Mouse (Mus musculus) liver, embryonic 14.5 days (tissue): Measurements from ENCODE around the gene Smagp. TPM values are rescaled to one million over a fixed set of nuclear protein-coding genes. Genes with fewer than 3 reads are reported as not detected.

Source experiments
- ATAC-seq: fragments of 200-750 bp; cut with Nextera tagmentation; 2 replicates; pipeline ENCODE4 v1.8.0; 2017; ENCODE audit warnings: moderate number of reproducible peaks, mild to moderate bottlenecking, moderate library complexity; ENCODE audit not compliant: insufficient read depth
- DNase-seq, 3 experiments: peaks; one replicate each; pipeline ENCODE4 v3.0.0-alpha.2; 2012 to 2013; ENCODE audit warnings: low read depth in 3 of 3, low spot score in 3 of 3
- H3K27ac ChIP-seq: fragments of 300-500 bp; sonication (generic); 2 replicates; pipeline ENCODE4 v1.5.1; 2014; ENCODE audit warnings: moderate library complexity, mild to moderate bottlenecking, control low read depth, inconsistent platforms
- H3K27me3 ChIP-seq: fragments of 300-500 bp; sonication (generic); 2 replicates; pipeline ENCODE4 v1.6.1; 2014; ENCODE audit warnings: mild to moderate bottlenecking, low read length, moderate library complexity; ENCODE audit not compliant: control insufficient read depth, insufficient read depth
- H3K36me3 ChIP-seq: fragments of 300-500 bp; sonication (generic); replicated peaks from 2 replicates; pipeline ENCODE4 v1.6.1; 2014; ENCODE audit warnings: low read depth; ENCODE audit not compliant: control insufficient read depth, insufficient read depth
- H3K4me1 ChIP-seq, 2 experiments: fragments of 200-500 bp in 1 of 2; fragments of 300-500 bp in 1 of 2; sonication (generic) in 1 of 2; replicated peaks; 2 replicates each; pipeline ENCODE4 v1.6.1; 2012 to 2014; ENCODE audit warnings: antibody characterized with exemption in 1 of 2, inconsistent platforms in 1 of 2, low read length in 1 of 2; ENCODE audit not compliant: control insufficient read depth in 2 of 2, insufficient read depth in 2 of 2
- H3K4me2 ChIP-seq: fragments of 300-500 bp; sonication (generic); 2 replicates; pipeline ENCODE4 v1.6.1; 2014; ENCODE audit warnings: low read depth, mild to moderate bottlenecking, control low read depth, moderate library complexity
- H3K4me3 ChIP-seq, 2 experiments: fragments of 200-500 bp in 1 of 2; fragments of 300-500 bp in 1 of 2; sonication (generic) in 1 of 2; 2 replicates each; pipeline ENCODE4 v1.5.1; 2012 to 2014; ENCODE audit warnings: low read depth in 2 of 2, low read length in 2 of 2, mild to moderate bottlenecking in 2 of 2, control low read depth in 1 of 2, inconsistent platforms in 1 of 2, moderate library complexity in 1 of 2; ENCODE audit not compliant: insufficient read depth in 1 of 2
- H3K9ac ChIP-seq: fragments of 300-500 bp; sonication (generic); replicated peaks from 2 replicates; pipeline ENCODE4 v1.6.1; 2014; ENCODE audit warnings: mild to moderate bottlenecking, control low read depth, moderate library complexity
- H3K9me3 ChIP-seq: fragments of 300-500 bp; sonication (generic); 2 replicates; pipeline ENCODE4 v1.6.1; 2016; ENCODE audit warnings: low read length, mixed read lengths; ENCODE audit not compliant: control insufficient read depth
- CTCF ChIP-seq: IDR thresholded peaks from 2 replicates; pipeline ENCODE4 v1.5.1; 2016; ENCODE audit warnings: antibody characterized with exemption, low read depth, control low read depth
- EP300 ChIP-seq: IDR thresholded peaks from 2 replicates; pipeline ENCODE4 v1.6.1; 2016; ENCODE audit warnings: antibody characterized with exemption, low read depth
- WGBS: fragments of 180-500 bp; shearing (Covaris S2); extraction: QIAGEN DNeasy Blood & Tissue Kit; methylation state at CpG from one replicate; pipeline ENCODE4 v1.1.7; 2014; ENCODE audit not compliant: insufficient replicate concordance; 5-methylcytosine and 5-hydroxymethylcytosine counted together
- polyA plus RNA-seq, 2 experiments: library from polyadenylated mRNA; depleted of rRNA in 1 of 2; stranded (reverse) in 1 of 2; unstranded in 1 of 2; fragments of >200 nt; fragmentation: Nextera tagmentation in 1 of 2; extraction: Ambion mirVana in 1 of 2; gene quantifications; 2 replicates each; pipeline versions ENCODE4 v1.2.1 to v1.2.3; 2012 to 2014

Smagp gene
- polyA plus RNA-seq, 2 experiments, result 6.8 to 7.3 TPM

- Histone ChIP-seq H3K4me1 (peaks cover 0 to 18% of the 10 kb centered on the region in 2 experiments; a peak in 3 of 4 replicates), H3K36me3 (no peaks in the 10 kb centered on the region), H3K27me3 (no peaks in the 10 kb centered on the region), H3K9me3 (no peaks in the 10 kb centered on the region), H3K9ac (no peak overlapping the region), H3K4me3 (no peak overlapping the region), H3K27ac (no peak overlapping the region), H3K4me2 (no peak overlapping the region)
- DNase-seq (no peak), ATAC-seq (no peak)
- whole genome bisulfite sequencing, result 65% methylated on average over 9 of the region's 9 CpGs
- TF ChIP-seq EP300, result no peak
- TF ChIP-seq CTCF, result no peak
These were observed 23.6 kb upstream of the Smagp start for GRCm38 (mm10) chr15:100660306-100660705.

- no peak overlapping the region for H3K4me2 ChIP-seq
- H3K4me1 ChIP-seq, result no peaks in the 10 kb centered on the region
- DNase-seq (no peak), ATAC-seq (no peak)
- H3K27me3 ChIP-seq, result no peaks in the 10 kb centered on the region
- H3K36me3 ChIP-seq, result no peaks in the 10 kb centered on the region
- 73% methylated on average over 5 of the region's 5 CpGs for WGBS
- H3K27ac ChIP-seq, result no peak overlapping the region
- H3K9me3 ChIP-seq, result no peaks in the 10 kb centered on the region
- no peak for TF ChIP-seq EP300
- TF ChIP-seq CTCF, result no peak
- no peak overlapping the region for H3K4me3 ChIP-seq
- H3K9ac ChIP-seq, result no peak overlapping the region
These were observed 18.5 kb upstream of the Smagp start for GRCm38 (mm10) chr15:100655201-100655600.

- Histone ChIP-seq H3K4me1 (no peaks in the 10 kb centered on the region), H3K9me3 (no peaks in the 10 kb centered on the region), H3K9ac (no peak overlapping the region), H3K4me2 (no peak overlapping the region), H3K27ac (no peak overlapping the region), H3K36me3 (no peaks in the 10 kb centered on the region), H3K27me3 (no peaks in the 10 kb centered on the region), H3K4me3 (no peak overlapping the region)
- DNase-seq (no peak), ATAC-seq (no peak)
- TF ChIP-seq EP300 (no peak), CTCF (no peak)
- WGBS, result 73% methylated on average over 1 of the region's 1 CpGs
These were observed 17.5 kb upstream of the Smagp start for GRCm38 (mm10) chr15:100654271-100654670.

GRCm38 (mm10) chr15:100651610-100652009 lies 14.9 kb upstream of the Smagp start:
- no peak overlapping the region for H3K4me3 ChIP-seq
- 50% methylated on average over 9 of the region's 9 CpGs for WGBS
- TF ChIP-seq CTCF, result no peak
- TF ChIP-seq EP300, result no peak
- no peak for DNase-seq
- H3K9ac ChIP-seq, result no peak overlapping the region
- H3K4me1 ChIP-seq, result no peaks in the 10 kb centered on the region
- no peaks in the 10 kb centered on the region for H3K36me3 ChIP-seq
- H3K4me2 ChIP-seq, result no peak overlapping the region
- no peaks in the 10 kb centered on the region for H3K27me3 ChIP-seq
- ATAC-seq, result peak; percentile 35; the same call in 1 of the 2 replicates
- H3K27ac ChIP-seq, result no peak overlapping the region
- H3K9me3 ChIP-seq, result no peaks in the 10 kb centered on the region

GRCm38 (mm10) chr15:100650111-100650510 lies 13.4 kb upstream of the Smagp start:
- Histone ChIP-seq H3K4me2 (no peak overlapping the region), H3K4me1 (no peaks in the 10 kb centered on the region), H3K9me3 (no peaks in the 10 kb centered on the region), H3K27me3 (no peaks in the 10 kb centered on the region), H3K4me3 (no peak overlapping the region), H3K9ac (no peak overlapping the region), H3K36me3 (no peaks in the 10 kb centered on the region), H3K27ac (no peak overlapping the region)
- 85% methylated on average over 10 of the region's 10 CpGs for WGBS
- TF ChIP-seq EP300 (no peak), CTCF (no peak)
- DNase-seq (no peak), ATAC-seq (no peak)
